Mouse (Mus musculus): ENCODE data around the gene Tmem178b.
A peak's percentile ranks its signal among the peaks of the same experiment; 100 is the strongest.

The Tmem178b gene

DNA sequence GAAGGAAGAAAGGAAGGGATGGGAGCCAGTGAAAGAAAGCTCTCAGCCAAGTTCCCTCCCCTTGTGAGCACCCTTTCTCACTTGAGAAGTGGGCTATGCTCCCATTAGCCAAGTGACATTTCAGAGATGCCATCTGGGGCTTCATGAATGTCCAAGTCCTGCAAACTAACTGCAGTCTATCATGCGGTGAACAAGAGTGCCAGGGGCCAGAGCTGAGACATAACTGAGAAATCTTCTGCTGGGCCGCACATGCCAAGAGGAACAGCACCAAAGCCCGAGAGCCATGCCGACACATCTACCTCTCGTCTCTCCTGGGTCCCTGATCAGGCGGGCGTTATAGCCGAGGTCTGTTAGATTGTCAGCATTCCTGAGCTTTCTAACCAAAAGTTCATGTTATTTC lies 279.2 kb downstream of the Tmem178b start:
- DNase-seq (ENCODE audit: low spot score in 2 of 2) = no peak

DNA sequence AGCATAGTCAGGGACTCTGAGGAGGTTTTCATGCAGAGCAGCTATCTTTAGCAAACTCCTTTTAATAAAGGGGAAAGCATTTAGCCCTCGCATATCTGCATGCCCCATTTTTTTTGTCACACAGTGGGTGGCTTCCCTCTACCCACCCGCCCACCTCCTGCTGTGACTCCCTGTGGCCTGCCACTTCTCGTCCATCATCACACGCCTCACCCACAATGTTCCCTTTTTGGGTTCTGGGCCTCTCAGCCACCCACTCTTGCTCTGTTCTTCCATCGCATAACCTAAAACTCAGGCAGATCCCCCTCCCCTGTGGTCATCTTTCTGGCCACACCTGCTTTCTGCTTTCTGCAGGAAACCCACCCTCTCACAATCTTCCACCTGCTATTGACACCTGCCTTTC lies 288.3 kb downstream of the Tmem178b start:
- DNase-seq (ENCODE audit: low spot score in 2 of 2) = no peak

DNA sequence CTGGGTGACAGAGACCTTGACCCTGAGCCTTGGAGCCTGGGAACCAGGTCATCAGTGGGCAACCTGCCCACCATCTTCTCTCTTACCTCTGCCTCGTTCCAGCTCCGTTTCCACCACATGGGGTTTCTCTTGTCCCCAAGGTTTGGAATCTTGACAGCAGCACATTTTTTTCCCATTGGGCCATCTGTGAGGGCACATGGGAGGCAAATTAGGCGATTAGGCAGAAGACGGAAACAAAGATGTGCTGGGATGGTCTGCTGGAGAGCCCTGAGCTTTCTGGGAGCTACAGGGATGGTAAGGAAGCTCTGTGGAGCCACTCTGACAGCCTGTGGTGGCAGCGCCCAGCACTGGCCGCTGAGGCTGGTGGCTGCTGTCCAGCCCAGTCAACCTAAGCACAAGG lies 300.5 kb downstream of the Tmem178b start:
- no peak for DNase-seq (ENCODE audit: low spot score in 2 of 2)

DNA sequence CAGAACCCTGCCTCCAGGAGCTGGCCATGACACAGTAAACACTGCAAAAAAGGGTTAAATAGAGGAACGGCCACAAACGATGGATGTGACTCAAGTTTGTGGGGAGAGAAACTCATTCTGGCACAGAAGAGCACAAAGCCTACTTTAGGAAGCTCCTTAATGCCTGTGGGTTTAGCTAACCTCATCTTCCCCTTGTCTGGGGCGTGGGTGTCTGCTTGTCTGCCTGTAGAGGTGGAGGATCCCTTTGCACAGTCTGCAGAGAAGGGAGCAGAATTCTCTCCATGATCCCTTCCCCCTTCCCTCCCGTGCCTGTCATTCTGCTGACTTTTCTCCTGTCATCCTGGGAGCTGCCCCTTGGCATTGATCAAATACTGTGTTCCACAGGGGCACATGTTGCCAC lies 304.8 kb downstream of the Tmem178b start:
- no peak for DNase-seq (ENCODE audit: low spot score in 2 of 2)

DNA sequence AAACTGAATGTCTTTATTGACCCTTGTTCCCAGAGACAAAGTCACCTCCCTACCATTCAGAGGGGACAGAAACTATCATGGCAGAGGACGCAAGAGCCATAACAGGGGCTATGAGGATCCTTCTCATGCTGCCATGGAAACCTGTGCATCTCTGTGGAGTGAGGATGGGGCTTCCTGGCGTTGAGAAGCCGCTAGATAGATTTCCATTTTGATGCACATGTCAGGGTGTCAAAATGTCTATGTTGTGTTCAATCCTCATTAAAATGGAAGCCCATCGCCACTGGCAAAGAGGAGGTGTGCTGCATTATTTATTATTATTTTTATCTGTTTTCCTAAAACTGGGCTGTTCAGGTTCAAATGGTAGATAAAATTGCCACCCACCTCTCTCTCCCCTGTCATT lies 307.5 kb downstream of the Tmem178b start:
- no peak for DNase-seq (ENCODE audit: low spot score in 2 of 2)

DNA sequence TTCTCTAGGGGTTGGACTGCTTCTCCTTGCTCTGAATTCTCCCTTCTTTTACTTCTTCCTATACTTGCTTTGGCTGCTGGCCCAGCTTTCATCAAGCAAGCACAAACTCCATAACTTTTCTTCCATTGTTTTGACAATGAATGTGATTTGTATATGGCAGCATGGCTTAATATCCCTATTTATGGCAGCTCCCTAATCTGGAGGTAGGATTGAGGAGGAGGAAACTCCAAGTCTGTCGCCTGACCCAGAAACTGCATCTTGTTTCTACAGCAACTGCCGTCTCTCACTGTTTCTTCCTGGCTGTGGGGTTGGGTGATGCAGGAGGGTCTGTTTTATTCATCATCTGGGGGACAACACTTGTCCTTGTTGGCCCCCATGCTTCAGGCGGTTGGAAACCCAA lies 327.6 kb downstream of the Tmem178b start:
- no peak for DNase-seq (ENCODE audit: low spot score in 2 of 2)

DNA sequence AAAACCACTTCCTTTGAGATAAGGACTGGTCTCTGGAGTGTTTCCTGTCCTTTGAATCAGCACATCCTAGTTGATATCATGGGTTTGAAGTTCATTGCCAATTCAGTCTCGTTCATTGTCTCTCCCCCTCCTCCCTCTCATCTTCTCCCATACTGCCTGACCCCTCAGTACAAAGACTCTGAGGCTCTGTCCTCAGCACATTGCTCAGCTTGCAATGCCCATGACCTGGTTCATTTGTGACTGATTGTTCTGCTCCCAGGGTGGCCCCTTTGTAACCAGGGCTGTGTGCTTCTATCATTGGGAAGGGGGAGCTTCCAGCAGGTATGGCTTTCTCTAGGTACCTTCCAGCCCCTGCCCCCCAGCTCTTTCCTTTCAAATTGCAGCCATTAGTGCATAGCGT lies 329.5 kb downstream of the Tmem178b start:
- no peak for DNase-seq (ENCODE audit: low spot score in 2 of 2)

DNA sequence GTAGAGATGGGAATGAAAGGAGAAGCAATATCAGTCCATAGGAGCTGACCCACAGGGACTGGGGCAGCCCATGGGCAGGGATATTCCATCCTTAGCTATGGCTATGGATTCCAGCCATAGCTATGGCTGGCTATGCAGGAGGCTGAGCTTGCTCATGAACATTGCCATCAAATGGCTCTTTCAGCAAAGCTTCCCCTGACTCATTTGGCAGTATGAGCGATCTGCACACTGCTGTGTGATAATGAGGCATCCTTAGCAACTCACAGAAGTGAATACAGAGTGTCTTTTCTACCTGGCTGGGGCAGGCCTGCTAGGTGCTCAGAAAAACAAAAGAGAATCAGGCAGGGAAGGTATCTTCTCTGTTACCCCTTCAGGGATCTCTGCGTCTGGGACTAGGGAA lies 332.3 kb downstream of the Tmem178b start:
- DNase-seq (ENCODE audit: low spot score in 2 of 2) = no peak

DNA sequence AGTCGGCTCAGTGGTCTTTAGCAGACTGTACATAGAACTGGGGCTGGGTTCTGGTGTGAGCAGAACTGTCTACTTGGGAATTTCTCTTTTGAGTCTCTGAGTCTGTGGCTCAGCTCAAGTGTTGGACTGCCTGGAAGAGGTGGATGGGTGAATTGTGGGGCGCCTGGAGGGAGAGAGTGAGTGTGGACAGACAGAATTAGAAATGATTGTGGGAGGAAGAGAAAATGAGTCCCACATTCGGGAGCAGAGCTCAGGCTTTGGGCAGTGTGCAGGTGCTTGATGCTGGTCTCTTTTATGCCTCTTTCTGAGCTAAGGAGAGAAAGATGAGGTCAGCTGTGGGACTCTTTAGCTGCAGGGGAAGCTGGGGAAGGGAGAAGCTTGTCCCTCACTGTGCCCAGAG lies 334.9 kb downstream of the Tmem178b start:
- DNase-seq (ENCODE audit: low spot score in 2 of 2) = no peak

DNA sequence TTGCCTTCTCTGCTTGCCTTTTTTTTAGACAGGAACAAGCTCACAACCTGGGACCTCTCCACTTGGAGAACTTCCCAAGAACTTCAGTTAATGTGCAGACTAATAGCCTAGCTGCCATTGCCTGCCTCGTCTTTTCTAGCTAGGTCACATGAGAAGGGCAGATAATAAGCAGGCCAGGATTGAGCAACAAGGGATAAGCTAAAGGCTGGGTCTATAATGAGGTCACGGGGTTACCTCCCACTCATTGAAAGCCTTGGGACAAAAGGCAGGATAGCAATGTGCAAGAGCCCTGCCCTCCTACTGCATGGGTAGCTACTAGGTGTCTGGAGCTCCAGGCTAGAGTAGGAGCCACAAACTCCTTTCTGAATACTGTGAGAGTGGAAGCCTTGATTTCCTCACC lies 336.1 kb downstream of the Tmem178b start:
- no peak for DNase-seq (ENCODE audit: low spot score in 2 of 2)

DNA sequence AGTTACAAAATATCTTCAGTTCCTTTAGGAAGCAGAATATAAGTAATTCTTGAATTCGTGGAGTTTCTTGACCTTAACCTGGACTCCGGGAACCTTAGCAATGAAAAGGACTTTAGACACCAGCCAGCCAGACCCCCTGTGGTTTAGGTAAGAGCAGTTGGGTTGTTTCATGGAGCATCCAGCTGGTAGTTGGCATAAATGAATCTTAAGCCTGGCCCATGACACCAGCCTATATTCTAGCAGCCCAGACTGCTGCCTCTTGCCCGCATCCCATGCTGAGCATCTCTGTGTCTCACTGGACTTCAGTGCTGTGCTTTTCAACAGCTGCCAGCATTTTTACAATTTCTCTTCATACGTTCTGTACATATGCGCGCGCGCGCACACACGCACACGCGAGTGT lies 344.1 kb downstream of the Tmem178b start:
- no peak for DNase-seq (ENCODE audit: low spot score in 2 of 2)

DNA sequence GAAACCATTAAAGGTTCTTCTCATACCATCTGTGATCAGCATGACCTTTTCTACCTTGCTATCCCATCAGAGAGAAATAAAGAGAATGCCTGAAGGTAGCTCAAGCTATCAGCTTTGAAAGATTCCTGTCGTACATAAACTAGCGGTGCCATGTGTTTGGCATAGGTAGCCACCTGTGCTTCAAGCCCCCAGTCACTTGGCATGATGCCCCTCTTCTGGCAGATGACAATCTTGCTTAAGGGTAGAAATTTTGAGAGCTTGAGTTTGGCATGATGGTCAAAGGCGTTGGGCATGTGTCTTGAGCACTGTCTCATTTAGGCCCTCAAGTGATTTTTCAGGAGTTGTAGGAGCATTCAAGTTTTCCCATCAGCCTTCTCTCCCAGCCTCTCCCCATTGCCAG lies 344.6 kb downstream of the Tmem178b start:
- DNase-seq (ENCODE audit: low spot score in 2 of 2) = no peak

DNA sequence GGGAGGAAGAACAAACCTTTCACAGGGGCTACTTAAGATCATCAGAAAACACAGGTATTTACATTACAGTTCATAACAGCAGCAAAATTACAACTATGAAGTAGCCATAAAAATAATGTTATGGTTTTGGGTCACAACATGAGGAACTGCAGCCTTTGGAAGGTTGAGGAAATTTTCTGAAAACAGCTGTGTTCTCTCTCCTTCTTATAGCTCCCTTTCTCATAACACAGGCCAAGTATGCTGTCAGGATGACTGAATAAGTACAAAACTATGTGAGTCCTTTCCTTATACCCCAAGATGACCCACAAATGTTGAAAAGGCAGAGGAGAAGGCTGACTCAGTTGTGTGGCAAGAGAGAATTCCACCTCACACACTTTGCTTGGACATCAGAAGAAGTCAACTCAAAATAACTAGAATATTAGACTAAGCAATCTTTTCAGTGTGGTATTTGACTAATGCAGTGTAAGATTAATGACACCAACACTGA lies 347.6 kb downstream of the Tmem178b start:
- no peak for DNase-seq (ENCODE audit: low spot score in 2 of 2)

DNA sequence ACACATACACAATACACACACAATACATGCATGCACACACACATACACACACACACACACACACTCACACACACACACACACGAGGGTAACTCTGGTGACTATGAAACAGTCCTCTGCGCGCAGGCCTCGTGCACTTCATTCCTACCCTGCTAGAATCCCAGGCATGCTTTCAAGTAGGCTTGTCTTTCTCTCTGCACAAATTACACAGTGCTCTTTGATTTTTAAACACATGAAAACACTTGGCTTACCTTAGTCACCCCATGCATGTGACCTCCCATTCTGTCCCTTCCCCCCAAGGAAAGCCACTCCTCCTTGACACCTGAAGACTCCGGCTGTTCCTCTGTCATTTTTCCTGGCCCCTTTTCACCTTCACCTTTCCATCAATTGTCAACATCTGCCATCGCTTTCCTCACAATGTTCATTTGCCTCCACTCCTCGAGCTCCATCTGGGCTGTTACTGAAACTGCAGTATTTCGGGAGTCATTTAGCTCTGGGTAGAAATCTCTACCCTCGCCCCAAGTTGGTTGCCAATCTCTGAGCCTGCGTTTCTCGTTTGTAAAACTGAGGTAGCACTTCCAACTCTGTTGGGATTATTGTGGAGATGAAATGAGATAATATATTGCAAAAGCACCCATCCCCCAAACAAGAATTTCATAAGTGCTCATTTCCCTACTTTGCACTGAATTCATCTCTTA lies 352.7 kb downstream of the Tmem178b start:
- no peak for DNase-seq (ENCODE audit: low spot score in 2 of 2)

DNA sequence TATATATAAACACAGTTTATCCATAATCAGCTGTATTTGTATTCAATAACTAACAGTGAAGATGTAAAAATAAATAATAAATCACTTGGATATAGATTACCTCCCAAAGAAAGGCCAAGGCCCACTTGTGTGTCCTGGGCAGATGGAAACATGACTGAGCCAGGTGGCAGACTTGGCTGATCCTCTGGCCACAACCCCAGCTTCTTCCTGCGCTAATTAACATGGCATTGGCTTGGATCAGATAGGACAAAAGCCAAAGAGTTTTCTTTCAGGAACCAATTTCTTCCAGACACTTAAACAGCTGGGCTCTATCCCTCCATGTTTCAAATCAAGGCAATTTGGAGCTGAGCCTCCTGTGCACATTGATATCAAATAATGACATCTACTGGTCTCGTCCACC lies 355.9 kb downstream of the Tmem178b start:
- no peak for DNase-seq (ENCODE audit: low spot score in 2 of 2)

DNA sequence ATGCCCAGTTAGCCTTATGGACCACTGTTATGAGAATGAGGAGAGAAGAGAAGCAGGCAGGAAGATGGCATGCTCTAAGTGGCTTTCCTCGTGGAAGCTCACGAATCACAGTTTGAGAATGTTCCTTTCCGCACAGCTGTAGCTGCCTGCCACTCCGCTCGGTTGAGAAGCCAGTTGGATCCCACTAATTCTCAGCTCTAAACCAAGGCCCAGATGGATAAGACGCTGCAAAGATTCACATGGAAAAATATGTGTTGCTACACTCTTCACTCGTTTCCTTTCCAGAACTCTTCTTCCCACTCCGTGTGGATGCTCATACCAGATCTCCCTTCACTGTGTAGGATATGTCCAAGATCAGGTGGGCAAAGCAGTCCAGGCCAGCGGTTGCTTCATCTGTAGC lies 356.9 kb downstream of the Tmem178b start:
- DNase-seq (ENCODE audit: low spot score in 2 of 2) = no peak

DNA sequence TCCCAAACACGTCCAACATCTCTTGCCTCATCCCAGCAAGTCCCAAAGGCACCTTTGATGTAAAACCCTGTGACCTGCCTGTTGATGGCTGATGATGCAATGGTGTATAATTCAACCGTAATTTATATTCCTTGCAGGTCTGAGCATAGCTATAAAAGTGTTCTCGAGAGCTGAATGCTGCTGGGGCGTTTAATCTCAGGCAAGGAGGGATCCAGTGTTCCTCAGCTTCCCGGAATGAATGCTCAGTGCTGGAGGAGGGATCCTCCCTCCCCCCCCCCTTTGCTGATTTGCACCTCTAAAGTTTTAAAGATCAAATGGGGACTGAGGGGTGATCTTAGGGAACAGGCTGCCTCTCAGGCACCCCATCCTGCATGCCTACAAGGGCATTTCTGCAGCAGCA lies 361.0 kb downstream of the Tmem178b start:
- DNase-seq (ENCODE audit: low spot score in 2 of 2) = no peak

DNA sequence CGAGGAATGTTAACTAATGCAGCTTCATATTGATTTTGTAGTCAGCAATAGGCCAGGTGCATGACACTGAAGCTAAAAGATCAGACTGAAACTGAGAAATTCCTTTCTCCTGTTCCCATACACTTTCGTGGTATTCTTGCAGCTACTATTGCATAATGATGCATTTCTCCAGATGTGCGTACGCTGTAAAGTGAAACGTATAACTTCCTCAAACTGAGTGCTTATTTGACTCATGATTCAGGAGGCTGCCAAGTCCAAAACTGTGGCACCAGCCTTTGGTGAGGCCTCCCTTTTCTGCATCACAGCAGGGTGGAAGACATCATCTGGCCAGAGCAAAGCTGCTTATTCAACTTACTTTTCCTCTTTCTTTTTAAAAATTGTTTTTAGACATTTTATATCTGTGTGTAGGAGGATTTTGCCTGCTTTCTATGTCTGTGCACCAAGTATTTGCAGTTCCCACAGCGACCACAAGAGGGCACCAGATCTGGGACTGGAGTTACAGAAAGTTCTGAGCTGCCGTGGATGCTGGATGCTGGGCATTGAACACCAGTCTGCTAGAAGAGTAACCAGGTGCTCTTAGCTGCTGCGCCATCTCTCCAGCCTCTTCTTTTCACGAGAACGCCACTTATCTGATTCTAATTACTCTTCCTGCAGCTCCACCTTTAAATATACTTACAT lies 362.9 kb downstream of the Tmem178b start:
- DNase-seq (ENCODE audit: low spot score in 2 of 2) = peak; percentile 55 to 87

DNA sequence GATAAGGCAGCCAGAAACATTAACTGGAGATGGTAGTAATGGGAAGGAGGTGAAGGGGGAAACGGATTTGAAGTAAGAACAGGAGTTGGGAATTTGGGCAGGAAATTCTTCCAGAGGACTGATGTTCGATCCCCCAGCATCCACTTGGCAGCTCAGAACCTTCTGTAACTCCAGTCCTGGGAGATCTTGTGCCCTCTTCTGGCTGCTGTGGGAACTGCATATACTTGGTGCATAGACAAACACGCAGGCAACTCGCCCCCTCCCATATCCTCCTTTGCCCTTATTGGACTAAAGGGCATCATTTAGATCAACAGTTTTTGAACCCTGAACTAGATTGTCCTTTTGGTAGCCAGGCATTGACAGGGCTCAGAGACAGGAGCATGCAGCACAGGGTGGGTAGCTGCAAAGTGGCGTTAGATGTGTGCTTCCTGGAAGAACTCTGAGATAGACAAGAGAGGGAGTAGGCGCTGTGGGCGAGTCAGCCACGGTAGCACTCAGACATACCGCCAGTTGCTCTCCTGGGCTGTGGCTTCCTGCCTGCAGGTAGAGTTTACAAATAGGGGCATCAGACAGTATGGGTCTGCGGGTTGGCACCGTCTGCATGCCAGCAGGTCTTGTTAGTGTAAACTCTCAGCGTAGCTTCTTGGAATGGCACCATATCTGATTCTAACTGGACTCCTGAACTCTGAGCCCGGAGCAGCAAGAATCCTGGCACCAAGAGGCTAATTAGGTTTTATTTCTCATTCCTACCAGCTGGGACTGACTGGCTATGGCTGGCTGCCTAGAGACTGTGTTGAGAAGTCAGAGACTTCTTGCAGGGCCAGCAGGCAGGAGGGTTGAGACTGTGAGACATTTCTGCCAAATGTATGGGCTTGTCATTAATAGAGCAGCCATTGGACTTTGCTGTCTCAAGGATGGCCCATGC lies 364.0 kb downstream of the Tmem178b start:
- peak; percentile 25 to 73 for DNase-seq (ENCODE audit: low spot score in 2 of 2)

DNA sequence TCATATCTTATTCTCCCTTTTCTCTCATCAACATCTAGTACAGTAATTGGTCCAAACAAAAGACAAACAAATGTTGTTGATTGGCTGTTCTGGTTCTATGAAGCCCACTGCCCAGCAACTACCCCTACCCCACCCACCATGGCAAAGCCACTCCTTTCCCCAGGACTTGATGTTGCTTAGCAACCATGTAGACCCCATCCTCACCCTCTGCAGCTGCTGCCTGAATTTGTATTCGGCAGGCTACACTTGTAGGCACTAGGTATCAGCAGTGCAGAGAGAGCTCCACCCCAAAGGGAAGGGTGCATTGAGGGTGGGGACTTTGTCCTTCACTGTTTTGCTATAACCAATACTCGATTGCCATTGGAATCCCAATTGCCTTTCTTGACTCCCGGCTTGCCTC lies 365.8 kb downstream of the Tmem178b start:
- DNase-seq (ENCODE audit: low spot score in 2 of 2) = no peak

DNA sequence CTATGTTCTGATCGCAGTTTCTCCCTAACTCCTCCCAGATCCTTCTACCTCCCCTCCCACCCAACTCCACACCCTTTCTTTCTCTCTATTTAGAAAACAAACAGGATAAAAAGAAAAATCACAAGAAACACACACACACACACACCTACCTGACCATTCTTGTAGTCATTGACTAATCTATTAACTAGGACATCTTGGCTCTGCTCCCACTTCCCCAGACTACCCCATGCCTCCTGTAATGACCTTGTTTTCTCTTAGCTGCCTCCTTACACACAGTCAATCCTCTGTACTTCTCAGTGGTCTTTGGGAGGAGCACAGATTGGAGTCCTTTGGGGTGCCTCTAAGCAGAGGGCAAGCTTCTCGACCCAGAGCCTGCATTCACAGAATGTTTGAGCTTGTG lies 367.6 kb downstream of the Tmem178b start:
- no peak for DNase-seq (ENCODE audit: low spot score in 2 of 2)

DNA sequence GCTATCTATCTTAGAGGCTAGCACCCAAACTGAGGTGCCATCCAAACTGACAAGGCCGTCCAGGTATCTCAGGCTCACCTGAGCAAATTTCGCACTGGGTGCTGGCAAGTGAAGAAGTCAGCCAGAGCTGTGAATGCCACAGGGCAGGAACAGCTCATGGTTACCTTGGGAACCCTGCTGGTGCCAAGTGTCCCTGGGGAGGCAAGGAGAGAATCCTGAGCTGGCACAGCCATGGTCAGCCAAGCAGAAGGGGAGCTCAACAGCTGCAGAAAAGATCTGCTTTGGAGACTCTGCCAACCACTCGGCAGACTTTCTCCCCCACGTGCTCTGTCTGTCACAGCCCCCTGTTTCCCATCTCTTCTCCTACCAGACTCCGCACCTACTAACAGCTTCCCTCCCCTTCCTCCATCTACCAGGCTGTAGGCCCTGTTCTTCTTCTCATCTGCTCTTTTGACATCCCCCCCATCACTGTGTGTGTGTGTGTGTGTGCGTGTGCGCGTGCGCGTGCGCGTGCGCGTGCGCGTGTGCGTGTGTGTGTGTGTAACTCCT lies 374.4 kb downstream of the Tmem178b start:
- no peak for DNase-seq (ENCODE audit: low spot score in 2 of 2)
